Mouse (Mus musculus) cerebellum, adult 18-20 months (tissue): ENCODE measurements around the gene Tmem143.
"Not testable (repeated sequence)": the region's sequence is repeated elsewhere in the genome, so short reads cannot be mapped to it uniquely, and the experiment has no call there.

Experiments used
- DNase-seq, 2 experiments: peaks; one replicate each; pipeline ENCODE4 v3.0.0; 2021

Gene Tmem143

GRCm38 (mm10) chr7:45923762-45924428, 27.2 kb downstream of the Tmem143 start, which contains the start of gene Ccdc114:
TSS of gene Ccdc114 (plus strand) at chr7:45924072.
- peak; percentile 18 to 23 for DNase-seq

- DNase-seq: no peak
Measured at GRCm38 (mm10) chr7:45924429-45924816, 27.7 kb downstream of the Tmem143 start.

DNA sequence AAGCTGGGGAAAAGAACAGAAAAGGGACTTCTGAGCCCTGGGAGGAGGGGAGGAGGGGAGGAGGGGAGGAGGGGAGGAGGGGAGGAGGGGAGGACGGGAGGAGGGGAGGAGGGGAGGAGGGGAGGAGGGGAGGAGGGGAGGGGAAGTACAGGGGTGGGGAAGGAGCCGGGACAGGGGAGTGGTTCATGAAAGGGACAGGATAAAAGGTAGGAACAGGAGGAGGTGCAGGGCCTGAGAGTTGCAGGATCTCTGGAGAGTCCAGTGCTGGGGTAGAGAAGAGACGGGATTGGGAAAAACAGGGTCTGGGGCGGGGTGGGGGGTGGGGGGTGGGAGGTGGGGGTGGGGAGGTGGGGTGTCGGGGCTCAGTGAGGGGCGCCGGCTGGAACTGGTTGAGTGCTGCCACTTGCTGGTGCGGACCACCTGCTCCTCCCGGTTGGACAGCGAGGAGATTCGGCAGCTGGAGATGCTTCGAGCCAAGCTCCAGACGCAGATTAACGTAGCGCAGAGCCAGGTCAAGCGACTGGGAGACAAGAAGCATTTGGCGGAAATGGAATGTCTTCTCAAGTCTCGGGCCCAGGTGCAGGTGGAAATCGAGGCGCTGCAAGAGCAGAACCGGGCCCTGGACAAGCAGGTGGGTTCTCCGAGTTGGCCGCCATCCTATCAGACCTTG, 32.0 kb downstream of the Tmem143 start:
- no peak for DNase-seq

DNA sequence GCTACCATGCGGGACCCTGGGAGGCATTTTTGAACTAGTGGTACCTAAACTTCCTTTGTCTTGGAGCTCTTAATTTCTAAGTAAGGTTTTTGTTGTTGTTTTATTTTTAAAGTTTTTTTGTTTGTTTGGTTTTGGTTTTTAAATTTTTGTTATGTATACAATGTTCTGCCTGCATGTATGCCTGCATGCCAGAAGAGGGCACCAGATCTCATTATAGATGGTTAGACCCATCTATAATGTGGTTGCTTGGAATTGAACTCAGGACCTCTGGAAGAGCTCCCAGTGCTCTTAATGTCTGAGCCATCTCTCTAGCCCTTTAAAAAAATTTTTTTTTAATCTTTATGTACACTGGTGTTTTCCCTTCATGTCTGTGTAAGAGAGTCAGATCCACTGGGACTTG, 32.9 kb downstream of the Tmem143 start:
- no peak for DNase-seq

DNA sequence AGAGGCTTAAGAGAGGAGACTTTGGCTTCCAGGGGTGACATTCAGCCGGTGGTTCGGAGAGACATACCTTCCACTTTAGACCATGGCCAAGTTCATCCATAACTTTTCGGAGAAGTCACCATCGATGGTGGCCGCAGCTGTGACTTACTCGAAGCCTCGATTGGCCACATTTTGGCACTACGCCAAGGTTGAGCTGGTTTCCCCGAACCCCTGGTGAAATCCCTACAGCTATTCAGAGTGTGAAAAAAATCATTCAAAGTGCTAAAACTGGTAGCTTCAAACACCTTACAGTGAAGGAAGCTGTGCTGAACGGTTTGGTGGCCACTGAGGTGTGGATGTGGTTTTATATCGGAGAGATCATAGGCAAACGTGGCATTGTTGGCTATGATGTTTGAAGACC, 37.0 kb downstream of the Tmem143 start:
- not testable (repeated sequence) for DNase-seq

DNA sequence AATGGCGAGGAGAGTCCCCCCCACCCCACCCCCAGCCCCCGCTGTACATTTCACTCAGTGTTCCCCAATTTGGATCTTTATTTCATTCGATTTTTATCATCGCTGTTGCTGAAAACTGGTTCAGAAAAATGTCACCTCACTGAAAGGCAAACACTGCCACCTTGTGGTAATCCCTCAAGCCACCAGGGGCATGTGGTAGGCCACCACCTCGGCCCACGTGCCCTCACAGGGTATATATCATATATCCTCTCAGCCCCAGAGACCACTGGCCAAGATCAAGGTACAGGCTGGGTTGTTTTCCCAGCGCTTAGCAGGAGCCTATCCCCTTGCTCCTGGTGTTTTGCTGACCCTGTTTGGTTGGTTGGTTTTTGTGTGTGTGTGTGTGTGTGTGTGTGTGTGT, 38.4 kb downstream of the Tmem143 start:
- peak; percentile 49 to 60 for DNase-seq

GRCm38 (mm10) chr7:45939836-45940235, 43.1 kb downstream of the Tmem143 start:
- no peak for DNase-seq

DNA sequence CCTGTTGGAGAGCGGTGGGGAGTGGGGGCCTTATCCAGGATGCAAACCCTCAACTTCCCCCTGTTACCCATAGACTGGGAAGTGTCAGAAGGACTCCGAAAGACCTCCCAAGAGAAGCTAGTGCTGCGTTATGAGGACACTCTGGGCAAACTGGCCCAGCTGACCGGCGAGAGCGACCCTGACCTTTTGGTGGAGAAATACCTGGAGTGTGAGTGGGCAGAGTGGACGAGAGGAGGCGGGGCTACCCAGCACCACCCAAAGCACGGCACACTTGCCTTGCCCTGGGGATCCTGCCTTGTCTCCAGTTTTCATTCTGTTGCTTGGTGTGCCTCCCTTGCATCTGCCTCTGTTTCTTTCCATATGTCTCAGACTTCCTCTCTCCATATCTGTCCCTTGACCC, 45.2 kb downstream of the Tmem143 start:
- no peak for DNase-seq

DNA sequence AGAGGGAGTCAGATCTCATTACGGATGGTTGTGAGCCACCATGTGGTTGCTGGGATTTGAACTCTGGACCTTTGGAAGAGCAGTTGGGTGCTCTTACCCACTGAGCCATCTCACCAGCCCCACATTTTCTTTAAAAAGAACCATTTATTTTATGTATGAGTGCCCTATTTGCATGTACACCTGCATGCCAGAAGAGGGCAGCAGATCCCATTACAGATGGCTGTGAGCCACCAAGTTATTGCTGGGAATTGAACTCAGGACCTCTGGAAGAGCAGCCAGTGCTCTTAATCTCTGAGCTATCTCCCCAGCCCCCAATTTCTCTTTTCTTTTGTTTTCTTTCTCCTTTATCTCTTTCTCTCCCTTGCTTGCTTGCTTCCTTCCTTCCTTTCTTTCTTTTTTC, 46.5 kb downstream of the Tmem143 start:
- not testable (repeated sequence) for DNase-seq

- no peak for DNase-seq
Measured at GRCm38 (mm10) chr7:45949061-45949460, 52.3 kb downstream of the Tmem143 start.

DNA sequence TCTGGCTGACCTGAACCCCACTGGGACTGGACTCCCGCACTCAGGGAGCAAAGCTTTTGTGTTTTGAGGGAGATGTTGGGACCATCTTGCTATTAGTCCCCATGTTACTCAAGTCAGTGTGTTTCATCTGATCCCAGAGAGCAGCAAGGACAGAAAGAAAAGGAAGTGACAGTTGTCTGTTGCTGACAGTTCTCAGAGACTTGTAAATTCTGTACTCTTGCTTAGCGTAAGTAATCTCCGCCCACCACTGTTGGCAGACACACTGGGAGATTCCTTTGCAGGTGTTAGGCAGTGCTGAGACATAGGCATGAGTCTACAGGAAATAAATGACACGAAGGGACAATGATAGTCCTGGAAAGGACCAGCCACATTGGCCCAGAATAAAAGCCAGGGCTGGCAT, 59.9 kb downstream of the Tmem143 start:
- DNase-seq: no peak
